Mouse (Mus musculus) embryonic facial prominence, embryonic 14.5 days (tissue): ENCODE results near the gene Arsg. TPM values are rescaled to one million over a fixed set of nuclear protein-coding genes. Genes with fewer than 3 reads are reported as not detected.
A peak's percentile ranks its signal among the peaks of the same experiment; 100 is the strongest.

Experiments used
- ATAC-seq: fragments of 200-750 bp; cut with Nextera tagmentation; 2 replicates; pipeline ENCODE4 v1.8.0; 2017; ENCODE audit warnings: low read depth, moderate number of reproducible peaks, moderate TSS enrichment
- DNase-seq: peaks from one replicate; pipeline ENCODE4 v3.0.0-alpha.2; 2015; ENCODE audit warnings: low spot score
- H3K27ac ChIP-seq: fragments of 300-500 bp; sonication (generic); replicated peaks from 2 replicates; pipeline ENCODE4 v1.5.1; 2014; ENCODE audit warnings: low read depth, mild to moderate bottlenecking, low read length, moderate library complexity
- H3K27me3 ChIP-seq: fragments of 300-500 bp; sonication (generic); replicated peaks from 2 replicates; pipeline ENCODE4 v1.6.1; 2014; ENCODE audit warnings: low read length; ENCODE audit not compliant: control insufficient read depth, insufficient read depth
- H3K36me3 ChIP-seq: fragments of 300-500 bp; sonication (generic); 2 replicates; pipeline ENCODE4 v1.6.1; 2014; ENCODE audit warnings: low read length, mixed read lengths; ENCODE audit not compliant: control insufficient read depth, insufficient read depth
- H3K4me1 ChIP-seq: fragments of 300-500 bp; sonication (generic); 2 replicates; pipeline ENCODE4 v1.6.1; 2014; ENCODE audit warnings: antibody characterized with exemption, low read length; ENCODE audit not compliant: control insufficient read depth, insufficient read depth
- H3K4me2 ChIP-seq: fragments of 300-500 bp; sonication (generic); 2 replicates; pipeline ENCODE4 v1.6.1; 2014; ENCODE audit warnings: low read depth, mild to moderate bottlenecking, low read length, moderate library complexity, mixed read lengths
- H3K4me3 ChIP-seq: fragments of 300-500 bp; sonication (generic); 2 replicates; pipeline ENCODE4 v1.5.1; 2014; ENCODE audit warnings: low read depth, mild to moderate bottlenecking, low read length
- H3K9ac ChIP-seq: fragments of 300-500 bp; sonication (generic); 2 replicates; pipeline ENCODE4 v1.6.1; 2014; ENCODE audit warnings: low read depth, mild to moderate bottlenecking, low read length, moderate library complexity, mixed read lengths
- H3K9me3 ChIP-seq: fragments of 300-500 bp; sonication (generic); 2 replicates; pipeline ENCODE4 v1.6.1; 2016; ENCODE audit warnings: low read length; ENCODE audit not compliant: control insufficient read depth
- WGBS: fragments of 180-500 bp; shearing (Covaris S2); extraction: QIAGEN DNeasy Blood & Tissue Kit; methylation state at CpG from one replicate; pipeline ENCODE4 v1.1.7; 2014; 5-methylcytosine and 5-hydroxymethylcytosine counted together
- polyA plus RNA-seq: library from polyadenylated mRNA; unstranded; fragments of >200 nt; fragmentation: Nextera tagmentation; extraction: Ambion mirVana; gene quantifications from 2 replicates; pipeline ENCODE4 v1.2.1, GENCODE M21; 2014

The Arsg gene
- polyA plus RNA-seq, 1 experiment from 2014 or later: 4.3 TPM

GRCm38 (mm10) chr11:109535966-109536365 lies 62.8 kb downstream of the Arsg start:
- H3K4me2 ChIP-seq: no peak overlapping the region
- no peaks in the 10 kb centered on the region for H3K4me1 ChIP-seq
- no peak overlapping the region for H3K9ac ChIP-seq
- DNase-seq (no peak), ATAC-seq (no peak)
- H3K4me3 ChIP-seq: no peak overlapping the region
- no peaks in the 10 kb centered on the region for H3K27me3 ChIP-seq
- H3K9me3 ChIP-seq: no peaks in the 10 kb centered on the region
- H3K36me3 ChIP-seq: no peaks in the 10 kb centered on the region
- H3K27ac ChIP-seq: no peak overlapping the region
- 81% methylated on average over 6 of the region's 6 CpGs for WGBS

GRCm38 (mm10) chr11:109536939-109537338 lies 63.8 kb downstream of the Arsg start:
- no peak for ATAC-seq
- no peak overlapping the region for H3K27ac ChIP-seq
- H3K27me3 ChIP-seq: no peaks in the 10 kb centered on the region
- no peak overlapping the region for H3K9ac ChIP-seq
- H3K36me3 ChIP-seq: no peaks in the 10 kb centered on the region
- H3K4me2 ChIP-seq: no peak overlapping the region
- H3K4me3 ChIP-seq: no peak overlapping the region
- 50% methylated on average over 5 of the region's 5 CpGs for WGBS
- H3K9me3 ChIP-seq: no peaks in the 10 kb centered on the region
- no peaks in the 10 kb centered on the region for H3K4me1 ChIP-seq
- DNase-seq: no peak

- Histone ChIP-seq H3K4me3 (no peak overlapping the region), H3K27ac (peak overlapping the region; percentile 48; the same call in 1 of the 2 replicates), H3K9me3 (no peaks in the 10 kb centered on the region), H3K36me3 (no peaks in the 10 kb centered on the region), H3K9ac (no peak overlapping the region), H3K4me2 (no peak overlapping the region), H3K27me3 (no peaks in the 10 kb centered on the region), H3K4me1 (peaks cover 3% of the 10 kb centered on the region)
- ATAC-seq (no peak), DNase-seq (peak; percentile 56)
- 41% methylated on average over 6 of the region's 6 CpGs for WGBS
Observed at GRCm38 (mm10) chr11:109539290-109539689, 66.1 kb downstream of the Arsg start.

GRCm38 (mm10) chr11:109543466-109543865 lies 70.3 kb downstream of the Arsg start:
- H3K4me3 ChIP-seq: no peak overlapping the region
- no peaks in the 10 kb centered on the region for H3K27me3 ChIP-seq
- DNase-seq (no peak), ATAC-seq (no peak)
- H3K9me3 ChIP-seq: no peaks in the 10 kb centered on the region
- H3K27ac ChIP-seq: no peak overlapping the region
- 73% methylated on average over 9 of the region's 9 CpGs for WGBS
- H3K9ac ChIP-seq: no peak overlapping the region
- no peaks in the 10 kb centered on the region for H3K36me3 ChIP-seq
- peaks cover 22% of the 10 kb centered on the region for H3K4me1 ChIP-seq
- H3K4me2 ChIP-seq: no peak overlapping the region

GRCm38 (mm10) chr11:109544432-109544831 lies 71.3 kb downstream of the Arsg start:
- DNase-seq (peak; percentile 12), ATAC-seq (no peak)
- no peak overlapping the region for H3K27ac ChIP-seq
- no peak overlapping the region for H3K4me2 ChIP-seq
- no peak overlapping the region for H3K9ac ChIP-seq
- H3K9me3 ChIP-seq: no peaks in the 10 kb centered on the region
- WGBS: 53% methylated on average over 7 of the region's 7 CpGs
- peaks cover 22% of the 10 kb centered on the region for H3K4me1 ChIP-seq
- no peak overlapping the region for H3K4me3 ChIP-seq
- no peaks in the 10 kb centered on the region for H3K27me3 ChIP-seq
- no peaks in the 10 kb centered on the region for H3K36me3 ChIP-seq

GRCm38 (mm10) chr11:109545265-109545664 lies 72.1 kb downstream of the Arsg start:
- H3K36me3 ChIP-seq: no peaks in the 10 kb centered on the region
- no peaks in the 10 kb centered on the region for H3K27me3 ChIP-seq
- H3K9ac ChIP-seq: no peak overlapping the region
- H3K4me2 ChIP-seq: no peak overlapping the region
- WGBS: 39% methylated on average over 7 of the region's 7 CpGs
- H3K4me1 ChIP-seq: peaks cover 22% of the 10 kb centered on the region
- no peaks in the 10 kb centered on the region for H3K9me3 ChIP-seq
- ATAC-seq (peak; percentile 16; the same call in 1 of the 2 replicates), DNase-seq (no peak)
- H3K4me3 ChIP-seq: no peak overlapping the region
- no peak overlapping the region for H3K27ac ChIP-seq

- Histone ChIP-seq H3K4me3 (no peak overlapping the region), H3K4me2 (no peak overlapping the region), H3K9ac (no peak overlapping the region), H3K4me1 (peaks cover 22% of the 10 kb centered on the region), H3K27me3 (no peaks in the 10 kb centered on the region), H3K9me3 (no peaks in the 10 kb centered on the region), H3K36me3 (no peaks in the 10 kb centered on the region), H3K27ac (no peak overlapping the region)
- WGBS: 43% methylated on average over 12 of the region's 12 CpGs
- peak; percentile 45 for DNase-seq
- ATAC-seq: peak; percentile 41; the same call in 1 of the 2 replicates
Observed at GRCm38 (mm10) chr11:109545700-109546143, 72.5 kb downstream of the Arsg start.

GRCm38 (mm10) chr11:109546305-109547001 lies 73.3 kb downstream of the Arsg start:
- no peak overlapping the region for H3K9ac ChIP-seq
- DNase-seq (peak; percentile 42), ATAC-seq (no peak)
- H3K4me3 ChIP-seq: no peak overlapping the region
- no peaks in the 10 kb centered on the region for H3K9me3 ChIP-seq
- H3K4me2 ChIP-seq: no peak overlapping the region
- no peak overlapping the region for H3K27ac ChIP-seq
- H3K36me3 ChIP-seq: no peaks in the 10 kb centered on the region
- H3K27me3 ChIP-seq: no peaks in the 10 kb centered on the region
- WGBS: 58% methylated on average over 16 of the region's 16 CpGs
- peaks cover 22% of the 10 kb centered on the region for H3K4me1 ChIP-seq

GRCm38 (mm10) chr11:109547652-109548051 lies 74.5 kb downstream of the Arsg start:
- ATAC-seq: no peak
- Histone ChIP-seq H3K4me1 (peaks cover 22% of the 10 kb centered on the region), H3K27me3 (no peaks in the 10 kb centered on the region), H3K4me3 (no peak overlapping the region), H3K4me2 (no peak overlapping the region), H3K9me3 (no peaks in the 10 kb centered on the region), H3K27ac (no peak overlapping the region), H3K36me3 (no peaks in the 10 kb centered on the region), H3K9ac (no peak overlapping the region)
- 100% methylated on average over 1 of the region's 1 CpGs for WGBS
- DNase-seq: no peak
